Mouse (Mus musculus) lung, adult 2 months (tissue): ENCODE measurements around the gene Fah. TPM values are rescaled to one million over a fixed set of nuclear protein-coding genes. Genes with fewer than 3 reads are reported as not detected.

Experiments
- DNase-seq: peaks from one replicate; pipeline ENCODE4 v3.0.0; 2022
- H3K4me1 ChIP-seq: fragments of 200-500 bp; 2 replicates; pipeline ENCODE4 v1.6.1; 2011; ENCODE audit warnings: low read length; ENCODE audit not compliant: control insufficient read depth, insufficient read depth
- H3K4me3 ChIP-seq: fragments of 200-500 bp; replicated peaks from 2 replicates; pipeline ENCODE3; 2011; ENCODE audit warnings: low read depth, mild to moderate bottlenecking, control low read depth, low read length; ENCODE audit errors: extremely low read depth
- CTCF ChIP-seq: fragments of 200-500 bp; IDR thresholded peaks from 2 replicates; pipeline ENCODE4 v1.5.1; 2011; ENCODE audit warnings: mild to moderate bottlenecking, low read length, control low read depth; ENCODE audit not compliant: insufficient read depth
- POLR2A ChIP-seq: fragments of 200-500 bp; IDR thresholded peaks from 2 replicates; pipeline ENCODE4 v1.6.1; 2011; ENCODE audit warnings: low read depth, mild to moderate bottlenecking, control low read depth, low read length, borderline replicate concordance; ENCODE audit errors: extremely low read depth
- WGBS: fragments of 180-500 bp; shearing (Covaris S2); methylation state at CpG from one replicate; pipeline ENCODE4 v1.1.7; 2018; 5-methylcytosine and 5-hydroxymethylcytosine counted together
- polyA plus RNA-seq: library from polyadenylated mRNA; depleted of rRNA; stranded (reverse); fragments of >200 nt; gene quantifications from 2 replicates; pipeline ENCODE4 v1.2.3, GENCODE M21; 2012; rRNA removed

The Fah gene
- polyA plus RNA-seq, 1 experiment = 46.4 TPM

GRCm38 (mm10) chr7:84578841-84579240, 27.7 kb downstream of the Fah start:
- TF ChIP-seq POLR2A (no peak), CTCF (no peak)
- DNase-seq = no peak
- H3K4me1 ChIP-seq = 0 out of 2 replicates have a peak, but pooled peaks cover 2% of the 10 kb centered on the region
- WGBS = 71% methylated on average over 1 of the region's 1 CpGs
- H3K4me3 ChIP-seq = no peak overlapping the region

GRCm38 (mm10) chr7:84577034-84577433, 29.5 kb downstream of the Fah start:
- 71% methylated on average over 2 of the region's 2 CpGs for WGBS
- 0 out of 2 replicates have a peak, but pooled peaks cover 2% of the 10 kb centered on the region for H3K4me1 ChIP-seq
- no peak for DNase-seq
- no peak overlapping the region for H3K4me3 ChIP-seq
- TF ChIP-seq POLR2A (no peak), CTCF (no peak)

- DNase-seq = no peak
- 47% methylated on average over 6 of the region's 6 CpGs for WGBS
- no peak for TF ChIP-seq CTCF
- TF ChIP-seq POLR2A = no peak
- no peak overlapping the region for H3K4me3 ChIP-seq
- H3K4me1 ChIP-seq = no peaks in the 10 kb centered on the region
Measured at GRCm38 (mm10) chr7:84566200-84566599, 40.3 kb downstream of the Fah start.

GRCm38 (mm10) chr7:84564236-84564635, 42.3 kb downstream of the Fah start:
- 80% methylated on average over 3 of the region's 3 CpGs for WGBS
- DNase-seq = no peak
- TF ChIP-seq POLR2A = no peak
- no peak for TF ChIP-seq CTCF
- Histone ChIP-seq H3K4me1 (no peaks in the 10 kb centered on the region), H3K4me3 (no peak overlapping the region)

GRCm38 (mm10) chr7:84560500-84560899, 46.0 kb downstream of the Fah start:
- no peak for DNase-seq
- 81% methylated on average over 1 of the region's 1 CpGs for WGBS
- no peaks in the 10 kb centered on the region for H3K4me1 ChIP-seq
- TF ChIP-seq POLR2A (no peak), CTCF (no peak)
- H3K4me3 ChIP-seq = no peak overlapping the region

- Histone ChIP-seq H3K4me1 (no peaks in the 10 kb centered on the region), H3K4me3 (no peak overlapping the region)
- 86% methylated on average over 3 of the region's 3 CpGs for WGBS
- DNase-seq = no peak
- TF ChIP-seq CTCF (no peak), POLR2A (no peak)
Measured at GRCm38 (mm10) chr7:84557332-84557731, 49.2 kb downstream of the Fah start.

GRCm38 (mm10) chr7:84555294-84555693, 51.2 kb downstream of the Fah start:
- WGBS = 59% methylated on average over 3 of the region's 3 CpGs
- TF ChIP-seq POLR2A = no peak
- TF ChIP-seq CTCF = no peak
- no peak overlapping the region for H3K4me3 ChIP-seq
- DNase-seq = no peak
- H3K4me1 ChIP-seq = no peaks in the 10 kb centered on the region

GRCm38 (mm10) chr7:84551472-84551871, 55.0 kb downstream of the Fah start:
- TF ChIP-seq CTCF (no peak), POLR2A (no peak)
- no peak for DNase-seq
- no peaks in the 10 kb centered on the region for H3K4me1 ChIP-seq
- H3K4me3 ChIP-seq = no peak overlapping the region
- WGBS = 78% methylated on average over 2 of the region's 2 CpGs

GRCm38 (mm10) chr7:84546667-84547066, 59.9 kb downstream of the Fah start:
- no peak overlapping the region for H3K4me3 ChIP-seq
- no peaks in the 10 kb centered on the region for H3K4me1 ChIP-seq
- DNase-seq = no peak
- no peak for TF ChIP-seq CTCF
- TF ChIP-seq POLR2A = no peak
- 55% methylated on average over 4 of the region's 4 CpGs for WGBS

GRCm38 (mm10) chr7:84544946-84545345, 61.6 kb downstream of the Fah start:
- TF ChIP-seq CTCF (no peak), POLR2A (no peak)
- DNase-seq = no peak
- H3K4me3 ChIP-seq = no peak overlapping the region
- 82% methylated on average over 4 of the region's 4 CpGs for WGBS
- no peaks in the 10 kb centered on the region for H3K4me1 ChIP-seq

Other genes with a start within 250 kb of the Fah start
- gene Arnt2, start 196.5 kb downstream of the Fah start, polyA plus RNA-seq = 0.43 and 0.81 TPM in 2 replicates
- 0.93 and 2.2 TPM in 2 replicates for gene Gm2115, start 77.8 kb downstream of the Fah start, polyA plus RNA-seq
- gene Zfand6, start 83.2 kb upstream of the Fah start, polyA plus RNA-seq = 30.1 and 45.7 TPM in 2 replicates
- gene Olfr291, start 246.8 kb upstream of the Fah start, polyA plus RNA-seq = not detected in 2 replicates